Mouse (Mus musculus): ENCODE data around the gene Fads1. TPM values are rescaled to one million over a fixed set of nuclear protein-coding genes. Genes with fewer than 3 reads are reported as not detected.

The Fads1 gene
- total RNA-seq, 2 experiments from 2014 or later = 177 to 270 TPM

Small RNA genes within 50 kb of the gene (microRNA-seq; reads per million reads assigned to microRNA genes)
- gene Mir6993 = 2.3 reads per million

Other genes starting within 250 kb of the Fads1 start
- gene Fth1, start 202.3 kb upstream of the Fads1 start, total RNA-seq (2021) = 1,000 to 10,000 TPM; 2,032 to 2,040 TPM
- under 1 TPM; 0.39 to 0.45 TPM for gene Best1, start 181.3 kb upstream of the Fads1 start, total RNA-seq (2021)
- gene Rab3il1, start 181.2 kb upstream of the Fads1 start, total RNA-seq (2021) = 10 to 100 TPM in 1 of 2 experiments, 1 to 10 TPM in 1; 10.0 to 15.0 TPM
- gene Fads3, start 141.3 kb upstream of the Fads1 start, total RNA-seq (2021) = 10 to 100 TPM; 11.1 to 14.7 TPM
- 100 to 1,000 TPM; 344 to 595 TPM for gene Fads2, start 81.1 kb upstream of the Fads1 start, total RNA-seq (2021)
- gene Tmem258, start 21.1 kb downstream of the Fads1 start, total RNA-seq (2021) = 100 to 1,000 TPM; 166 to 181 TPM
- 10 to 100 TPM; 20.7 to 21.9 TPM for gene Fen1, start 21.3 kb downstream of the Fads1 start, total RNA-seq (2021)
- 1 to 10 TPM; 4.9 to 6.4 TPM for gene Myrf, start 57.9 kb downstream of the Fads1 start, total RNA-seq (2021)
- 1 to 10 TPM; 6.3 to 8.4 TPM for gene Dagla, start 122.0 kb downstream of the Fads1 start, total RNA-seq (2021)
- 10 to 100 TPM; 25.8 to 26.3 TPM for gene Syt7, start 206.2 kb downstream of the Fads1 start, total RNA-seq (2021)